Mouse (Mus musculus): ENCODE data around the gene Gm10647.

Gene Gm10647

DNA sequence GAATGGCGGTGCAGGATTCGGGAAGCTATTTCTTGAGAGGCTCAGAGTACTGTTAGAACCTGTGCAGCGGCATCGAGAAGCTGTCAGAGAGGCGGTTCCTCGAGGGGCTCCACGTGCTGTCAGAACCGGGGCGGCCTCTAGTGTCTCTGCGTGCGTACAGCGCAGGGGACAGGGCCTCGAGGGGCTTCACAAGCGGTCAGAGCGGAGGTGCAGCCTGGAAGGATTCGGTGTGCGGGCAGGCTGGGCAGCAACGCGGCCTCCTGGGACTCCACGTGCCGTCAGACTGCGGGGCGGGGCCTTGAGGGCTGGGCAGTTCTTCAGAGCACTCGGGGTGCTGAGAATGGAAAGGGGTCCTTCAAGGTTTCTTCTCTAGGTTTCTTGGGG, 38.2 kb downstream of the Gm10647 start:
- intact Hi-C loops (cut with DNase I) = loop anchor here (5.0 kb wide), 1 partner anchor 82 kb away; the partner anchor contains the start of gene Rab8b

DNA sequence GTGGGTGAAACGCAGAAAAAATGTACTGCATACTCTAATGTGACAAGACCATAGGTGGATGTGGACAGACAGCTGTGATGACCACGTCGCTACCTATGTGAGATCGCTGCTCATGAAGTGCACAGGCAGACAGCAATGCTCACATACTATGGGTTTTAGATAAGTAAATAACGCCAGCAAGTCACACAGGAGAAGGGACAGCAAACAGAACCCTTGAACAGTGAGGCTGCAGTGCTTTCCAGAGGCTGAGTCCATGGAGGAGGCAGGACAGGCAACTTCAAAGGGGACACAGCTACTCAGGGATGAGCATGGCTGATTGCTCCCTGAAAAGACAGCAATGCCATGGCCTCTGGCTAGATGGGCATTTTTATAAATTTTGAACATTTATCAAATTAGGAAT, 50.0 kb downstream of the Gm10647 start:
- intact Hi-C loops (cut with DNase I) = loop anchor here (5.0 kb wide), 1 partner anchor 95 kb away; no protein-coding TSS in a partner anchor
